Mouse (Mus musculus) cerebellum, adult (tissue): Measurements from ENCODE around the gene Ddr1.

Experiments used
- ATAC-seq: cut with Nextera tagmentation; 2 replicates; pipeline ENCODE4 v1.9.2; 2017; ENCODE audit warnings: mild to moderate bottlenecking, moderate library complexity, mixed read lengths; ENCODE audit not compliant: insufficient number of reproducible peaks, low FRiP score, low TSS enrichment

Gene Ddr1

DNA sequence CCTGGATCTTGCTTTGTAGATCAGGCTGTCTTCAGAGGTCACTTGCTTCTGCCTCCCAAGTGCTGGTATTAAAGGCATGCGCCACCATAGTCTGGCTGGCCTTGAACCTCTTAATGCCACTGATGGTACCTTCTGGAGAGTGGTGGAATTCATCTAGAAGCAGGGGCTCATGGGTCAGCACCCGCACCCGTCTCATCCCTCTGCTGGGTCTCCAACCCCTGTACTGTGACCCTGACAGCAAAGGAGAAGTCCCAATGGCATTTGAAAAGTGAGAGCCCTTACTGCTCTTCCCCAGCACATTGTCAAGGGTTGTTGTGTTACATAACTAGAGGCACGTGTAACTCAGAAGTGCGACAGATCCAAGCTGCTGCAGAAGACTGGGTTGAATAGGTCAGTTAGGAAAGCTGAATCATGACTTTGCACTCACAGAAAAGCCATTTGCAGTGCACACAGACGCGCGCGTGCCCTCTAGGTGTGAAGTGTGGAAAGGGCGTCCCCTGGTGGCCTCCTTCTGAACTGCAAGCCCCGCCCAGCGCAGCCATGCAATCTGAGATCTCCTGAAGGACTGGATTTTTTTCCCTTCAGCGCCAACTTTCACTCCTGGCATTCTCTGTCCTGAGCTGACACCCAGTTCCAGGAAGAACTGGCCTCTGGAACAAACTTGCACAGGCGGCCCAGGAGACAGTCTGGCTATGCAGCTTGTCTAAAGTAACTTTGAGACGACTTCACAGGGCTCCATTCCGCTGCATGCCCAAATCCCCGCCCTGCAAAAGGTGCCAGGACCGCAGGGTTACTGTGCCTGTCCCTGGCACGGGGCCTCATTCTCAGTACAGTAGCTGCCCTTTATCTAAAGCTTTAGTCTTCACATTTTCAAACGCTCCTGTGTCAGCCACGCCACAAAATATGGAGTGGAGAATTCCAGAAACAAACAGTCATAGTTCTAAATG lies 21.1 kb upstream of the Ddr1 start:
- peak; percentile 74; the same call in 1 of the 2 replicates for ATAC-seq

DNA sequence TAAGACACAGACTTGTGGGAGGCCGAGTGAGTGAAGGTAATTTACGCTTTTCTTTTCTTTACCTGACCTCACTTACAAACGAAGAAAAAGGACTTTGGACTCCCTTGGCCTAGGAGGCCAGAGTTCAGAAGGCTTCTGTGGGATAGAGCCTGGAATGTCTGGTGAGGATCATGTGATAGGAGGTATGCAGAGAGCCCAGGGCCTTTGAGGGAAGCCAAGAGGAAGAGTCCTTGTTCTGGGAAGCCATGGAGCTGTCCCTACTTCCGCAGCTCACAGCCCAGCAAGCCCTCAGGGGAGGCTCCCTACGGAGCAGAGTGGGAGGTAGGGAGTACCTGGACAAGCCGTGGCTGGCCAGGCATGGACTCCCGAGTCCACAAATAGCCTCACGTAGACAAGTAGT lies 17.3 kb upstream of the Ddr1 start:
- no peak for ATAC-seq

DNA sequence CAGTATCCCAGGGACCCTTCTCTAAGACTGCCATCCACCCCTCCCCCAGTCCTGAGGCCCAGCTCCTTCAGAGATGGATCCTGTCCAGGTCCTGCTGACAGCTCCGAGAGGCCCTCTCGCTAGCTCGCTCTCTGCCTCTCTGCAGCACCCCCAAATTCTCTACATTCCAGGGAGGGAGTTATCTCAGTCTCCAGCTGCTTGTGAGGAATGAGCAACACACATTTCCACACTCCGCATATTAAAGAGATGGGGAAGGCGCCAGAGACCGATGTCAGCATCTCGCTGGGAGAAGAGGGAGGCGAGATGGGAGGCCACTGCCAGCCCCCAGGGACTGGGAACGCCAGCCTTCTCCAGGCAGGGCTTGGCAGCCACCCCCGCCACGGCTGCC lies 15.9 kb upstream of the Ddr1 start:
- ATAC-seq, result no peak

DNA sequence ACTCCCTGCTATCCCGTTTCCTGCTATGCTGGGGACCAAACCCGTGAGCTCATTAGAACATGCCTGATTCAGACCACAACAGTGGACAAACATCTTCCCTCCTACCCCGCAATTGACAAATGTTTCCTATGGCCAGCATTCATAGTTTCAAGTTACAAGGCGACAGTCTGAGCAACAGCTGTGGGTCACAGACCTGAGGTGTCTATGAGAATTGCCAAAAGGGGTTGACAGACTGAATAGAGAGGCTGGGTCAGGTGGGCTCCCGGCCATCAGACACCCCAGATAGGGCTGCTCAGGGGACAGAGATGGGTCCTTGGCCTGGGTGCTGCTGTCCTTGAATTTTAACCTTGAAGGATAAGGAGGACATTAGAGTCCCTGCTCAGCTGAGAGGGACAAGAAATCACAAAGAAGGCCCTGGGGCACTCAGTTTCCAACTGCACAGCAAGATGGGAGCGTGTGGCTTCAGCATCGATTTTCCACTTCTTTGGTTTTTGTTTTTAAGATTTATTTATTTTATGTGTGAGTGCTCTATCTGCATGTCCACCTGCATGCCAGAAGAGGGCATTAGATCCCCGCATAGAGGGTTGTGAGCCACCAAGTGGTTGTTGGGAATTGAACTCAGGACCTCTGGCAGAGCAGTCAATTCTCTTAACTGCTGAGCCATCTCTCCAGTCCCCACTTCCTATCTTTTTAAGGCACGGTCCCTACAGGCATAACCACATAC lies 15.4 kb upstream of the Ddr1 start:
- ATAC-seq, result no peak

DNA sequence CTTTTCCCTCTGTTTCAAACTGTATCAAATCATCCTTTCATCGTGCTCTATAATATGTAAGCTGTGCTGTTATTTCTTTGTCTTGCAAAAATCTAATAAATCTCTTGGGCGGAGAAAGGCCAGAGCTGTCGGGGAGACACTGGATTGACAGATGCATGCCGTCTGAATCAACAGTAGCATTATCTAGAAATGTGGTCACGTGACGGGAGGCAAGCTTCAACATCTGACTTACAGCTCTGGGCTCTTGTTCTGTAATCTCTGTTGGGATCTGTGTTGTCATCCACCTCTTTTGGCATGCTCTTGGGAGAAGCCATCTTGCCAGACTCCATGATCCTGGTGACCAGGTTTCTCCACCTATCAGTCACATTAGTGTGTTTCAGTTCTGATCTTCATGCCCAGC lies 12.7 kb upstream of the Ddr1 start:
- ATAC-seq, result no peak

DNA sequence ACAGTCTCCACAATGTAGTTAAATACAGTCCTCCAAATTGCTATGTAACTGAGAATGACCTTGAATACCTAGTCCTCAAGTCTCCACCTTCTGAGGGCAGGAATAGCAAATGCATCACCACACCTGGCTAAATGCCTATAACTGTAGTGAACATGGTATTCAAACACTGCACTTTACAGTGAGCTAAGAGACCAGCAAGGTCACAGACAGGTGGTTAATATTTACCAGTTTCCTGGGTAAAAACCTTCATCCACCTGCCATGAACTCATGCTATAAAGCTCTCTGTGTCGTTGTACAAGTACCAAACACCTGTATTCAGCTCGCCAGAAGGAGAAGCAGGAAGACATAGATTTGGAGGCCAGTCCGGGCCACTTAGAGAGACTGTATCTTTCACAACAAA lies 11.7 kb upstream of the Ddr1 start:
- ATAC-seq, result no peak

DNA sequence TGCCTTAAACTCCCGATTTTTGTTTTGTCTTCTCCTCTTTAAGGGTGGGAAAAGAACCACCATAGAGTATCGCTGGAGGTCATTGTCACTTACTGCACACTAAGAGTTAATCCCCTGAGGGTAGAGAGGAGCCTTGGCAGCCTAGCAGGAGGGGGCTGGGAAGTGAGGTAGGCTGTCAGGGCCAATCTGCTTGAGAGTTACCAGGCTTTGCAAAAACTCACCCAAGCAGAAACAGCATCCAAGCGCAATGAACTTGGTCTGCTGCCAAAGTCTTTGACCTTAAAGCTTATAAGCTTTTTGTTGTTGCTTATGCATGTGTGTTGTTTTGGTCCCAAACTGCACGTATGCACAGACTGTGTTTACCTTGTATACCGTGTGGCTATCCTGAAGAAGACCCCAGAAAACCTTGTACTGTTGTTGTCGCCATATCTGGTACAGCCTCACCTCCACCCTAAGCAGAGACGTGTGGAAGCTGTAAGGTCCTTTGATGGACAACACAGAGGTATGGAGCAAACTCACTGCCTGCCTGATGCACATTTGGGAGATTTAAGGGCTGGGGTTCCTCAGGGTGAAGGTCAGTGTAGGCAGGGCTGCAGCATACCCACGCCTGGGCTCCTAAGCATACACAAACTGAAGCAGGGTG lies 6.4 kb upstream of the Ddr1 start:
- no peak for ATAC-seq

DNA sequence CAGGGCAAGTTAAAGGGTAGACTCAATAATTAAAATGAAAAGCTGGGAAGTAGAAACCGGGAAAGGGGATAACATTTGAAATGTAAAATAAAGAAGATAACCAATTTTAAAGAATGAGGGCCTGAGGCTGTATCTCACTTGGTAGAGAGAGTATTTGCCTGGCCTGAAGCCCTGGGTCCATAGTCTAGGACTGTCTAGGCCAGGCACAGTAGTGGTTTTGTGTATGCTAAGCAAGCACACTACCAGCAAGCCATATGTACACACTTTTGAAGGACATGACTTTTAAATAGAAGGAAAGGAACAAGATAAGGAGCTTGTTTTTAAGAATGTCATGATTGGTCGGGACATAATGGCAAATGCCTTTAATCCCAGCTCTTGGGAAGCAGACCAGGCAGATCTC lies 4.2 kb upstream of the Ddr1 start:
- no peak for ATAC-seq

DNA sequence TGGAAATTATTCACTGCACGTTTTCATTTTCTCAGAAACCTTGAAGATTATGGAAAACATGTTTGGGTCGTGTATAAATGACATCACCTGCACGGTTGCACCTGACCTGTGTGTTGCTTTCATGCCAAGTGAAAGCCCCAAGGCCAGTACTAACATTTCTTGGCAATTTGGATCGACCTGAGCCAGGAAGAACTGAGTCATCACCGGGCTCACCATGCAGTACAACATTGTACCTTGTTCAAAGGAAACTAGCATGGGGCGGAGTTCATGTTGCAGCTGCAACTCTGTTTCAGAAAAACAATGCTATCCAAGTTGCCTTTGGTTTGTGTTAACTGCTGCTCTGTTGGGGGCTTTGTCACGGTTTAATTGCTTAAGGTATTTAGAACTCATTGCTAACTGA lies 3.5 kb upstream of the Ddr1 start:
- ATAC-seq, result no peak

DNA sequence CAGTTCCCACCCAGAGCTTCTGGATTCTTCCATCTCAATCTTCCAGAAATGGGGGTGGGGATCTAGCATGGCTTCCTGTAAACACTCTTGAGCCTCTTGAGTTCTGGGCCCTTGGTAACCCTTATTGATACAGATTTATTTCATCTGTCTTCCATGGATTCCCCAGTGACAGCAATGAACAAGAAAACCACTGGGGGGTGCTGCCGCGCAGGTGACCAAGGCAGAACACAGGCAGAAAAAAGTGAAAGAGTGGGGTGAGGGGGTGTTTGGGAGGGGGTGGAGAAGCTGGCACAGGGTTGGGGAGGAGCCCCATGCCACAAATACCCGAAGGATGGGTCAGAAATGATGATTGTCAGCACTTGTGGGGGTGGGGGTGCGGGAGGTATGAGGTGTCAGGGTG lies 1.4 kb upstream of the Ddr1 start:
- ATAC-seq, result no peak

DNA sequence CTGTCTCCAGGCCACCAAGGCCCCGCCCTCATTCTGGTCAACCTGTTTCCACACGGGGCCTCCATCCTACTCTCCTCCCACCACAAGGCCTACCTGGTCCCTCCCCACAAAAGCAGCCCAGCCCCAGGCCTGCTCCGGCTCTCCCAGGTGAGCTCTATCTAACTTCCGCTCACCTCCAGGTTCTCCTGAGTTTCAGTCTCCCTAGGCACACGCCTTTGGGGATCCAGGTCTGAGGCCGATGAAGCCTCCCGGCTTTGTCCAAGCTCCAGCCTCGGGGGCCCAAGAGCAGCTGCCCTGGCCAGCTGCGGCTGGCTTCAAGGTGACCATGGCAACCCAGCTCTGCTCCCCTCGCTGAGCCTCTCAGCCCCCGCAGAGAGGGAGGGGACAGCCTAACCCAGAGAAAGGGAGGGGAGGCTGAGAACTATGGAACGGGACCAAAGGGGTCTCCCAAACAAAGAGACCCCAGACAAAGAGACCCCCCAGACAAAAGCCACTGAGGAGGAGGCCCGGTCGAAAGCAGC lies 610 bp downstream of the Ddr1 start:
- no peak for ATAC-seq

DNA sequence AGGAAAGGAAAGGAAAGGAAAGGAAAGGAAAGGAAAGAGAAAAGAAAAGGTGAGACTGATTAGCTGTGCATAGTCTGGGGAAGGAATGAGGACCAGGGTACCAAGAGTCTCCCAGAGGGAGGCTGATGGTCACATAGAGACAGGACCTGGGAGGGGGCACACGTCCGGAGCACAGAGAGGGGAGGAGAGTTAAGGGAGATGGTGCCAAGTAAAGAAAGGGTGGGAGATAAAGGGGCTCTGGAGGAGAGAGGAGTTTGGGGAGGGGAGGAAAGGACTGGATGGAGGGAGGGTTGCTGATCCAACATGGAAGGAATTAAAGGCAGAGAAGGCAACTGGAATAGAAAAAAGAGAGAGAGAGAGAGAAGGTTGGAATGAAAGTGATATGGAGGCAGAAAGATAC lies 1.4 kb downstream of the Ddr1 start:
- no peak for ATAC-seq

DNA sequence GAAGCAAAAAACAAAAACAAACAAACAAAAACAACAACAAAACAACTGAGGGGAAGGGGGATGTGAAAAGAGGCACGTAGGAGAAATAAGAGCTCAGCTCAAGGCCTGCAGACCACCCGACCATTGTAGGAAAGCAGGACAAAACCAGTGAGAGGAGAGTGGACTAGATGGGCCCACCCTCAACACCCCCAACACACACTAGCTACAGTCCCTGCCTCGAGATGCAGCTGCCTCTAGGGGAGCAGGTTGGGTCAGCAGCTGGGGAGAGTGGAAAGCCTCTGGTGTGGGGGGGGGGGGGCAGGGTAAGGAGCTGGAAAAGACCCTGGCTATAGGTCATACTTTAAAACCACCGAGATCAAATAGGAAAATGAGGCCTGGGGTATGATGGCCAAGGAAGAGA lies 1.8 kb downstream of the Ddr1 start:
- ATAC-seq, result no peak

DNA sequence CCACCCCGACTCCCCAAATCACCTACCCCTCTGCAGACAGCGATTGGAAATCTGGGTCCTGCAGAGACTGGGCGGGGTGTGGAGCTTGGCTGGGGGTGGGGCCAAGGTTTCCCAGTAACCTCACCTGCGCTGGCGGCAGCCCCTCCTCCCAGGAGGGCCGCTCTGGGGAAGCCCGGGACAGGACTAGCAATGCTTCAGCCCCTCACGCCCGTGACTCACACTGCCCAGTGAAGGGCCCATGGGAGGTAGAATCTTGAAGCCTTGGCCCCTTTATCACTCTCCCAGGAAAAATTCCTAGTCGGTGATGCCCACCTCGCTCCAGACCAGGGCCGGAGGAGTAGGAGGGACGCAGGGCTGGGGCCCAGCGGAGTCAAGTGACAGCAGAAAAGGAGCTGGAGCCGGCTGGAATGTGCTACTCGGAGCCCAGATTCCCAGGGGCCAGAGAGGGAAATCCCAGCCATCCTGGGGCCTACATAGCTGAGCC lies 2.4 kb downstream of the Ddr1 start:
- ATAC-seq, result no peak

DNA sequence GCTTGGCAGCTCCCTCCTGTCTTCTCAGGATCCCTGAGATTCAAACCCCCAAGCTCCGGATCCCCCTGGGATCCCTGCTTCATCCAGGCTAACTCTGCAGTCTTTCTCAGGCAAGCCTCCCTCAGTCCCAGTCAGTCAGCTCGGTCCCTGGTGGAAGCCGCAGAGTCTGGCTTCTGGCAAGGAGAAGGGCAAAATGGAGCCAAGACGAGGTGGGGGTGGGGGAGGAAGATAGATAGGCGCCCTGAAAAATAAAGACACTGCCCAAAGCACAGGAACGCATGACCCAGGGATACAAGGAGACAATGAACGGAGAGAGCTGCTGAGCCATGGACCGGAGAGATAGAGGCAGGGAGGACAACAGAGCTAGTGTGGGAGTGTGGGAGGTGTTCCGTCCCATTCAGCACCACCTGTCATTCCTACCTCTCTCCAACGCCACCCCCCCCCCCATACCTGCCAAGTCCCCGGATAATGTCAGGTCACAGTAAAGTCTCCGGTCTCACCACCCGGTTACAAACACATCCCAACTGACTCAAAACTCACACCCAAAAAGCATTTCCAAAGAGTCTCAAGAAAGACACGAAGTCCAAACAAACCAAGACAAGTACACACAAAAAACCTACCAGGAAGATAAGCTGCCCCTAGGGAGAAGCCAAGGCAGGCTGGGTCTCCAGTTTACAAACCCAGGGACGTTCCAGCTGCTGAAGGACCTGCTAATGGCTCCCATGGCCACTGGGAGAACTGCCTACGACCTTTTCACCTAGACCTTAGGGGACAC lies 3.0 kb downstream of the Ddr1 start:
- ATAC-seq, result no peak

DNA sequence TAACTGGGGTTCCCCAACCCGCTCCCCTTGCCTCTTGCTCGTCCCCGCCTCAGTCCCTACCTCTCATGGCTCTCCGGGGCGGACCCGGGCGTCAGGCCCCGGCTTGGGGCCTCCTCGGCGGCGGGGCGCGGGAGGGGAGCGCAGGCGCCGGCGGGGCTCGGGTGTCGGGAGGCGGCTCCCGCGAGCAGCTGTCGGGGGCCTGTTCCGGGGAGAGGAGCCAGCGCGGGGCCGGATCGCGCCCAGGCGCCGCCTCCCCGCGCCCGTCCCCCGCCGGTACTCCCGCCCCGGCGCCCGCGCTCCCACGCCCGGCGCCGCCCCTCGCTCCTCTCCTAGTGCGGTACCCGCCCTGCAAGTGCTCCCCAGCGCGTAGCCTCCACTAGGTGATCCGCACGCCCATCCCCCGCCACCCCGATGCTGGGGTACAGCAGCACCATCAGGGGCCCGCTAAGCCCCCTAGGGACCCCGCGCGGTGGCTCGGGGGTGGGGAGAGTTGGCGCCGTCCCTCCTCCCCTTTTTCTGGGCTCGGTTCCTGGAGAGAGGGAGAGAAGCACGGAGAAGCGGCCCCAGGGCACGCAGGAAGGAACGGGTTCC lies 4.0 kb downstream of the Ddr1 start:
- peak; percentile 56; the same call in 1 of the 2 replicates for ATAC-seq

DNA sequence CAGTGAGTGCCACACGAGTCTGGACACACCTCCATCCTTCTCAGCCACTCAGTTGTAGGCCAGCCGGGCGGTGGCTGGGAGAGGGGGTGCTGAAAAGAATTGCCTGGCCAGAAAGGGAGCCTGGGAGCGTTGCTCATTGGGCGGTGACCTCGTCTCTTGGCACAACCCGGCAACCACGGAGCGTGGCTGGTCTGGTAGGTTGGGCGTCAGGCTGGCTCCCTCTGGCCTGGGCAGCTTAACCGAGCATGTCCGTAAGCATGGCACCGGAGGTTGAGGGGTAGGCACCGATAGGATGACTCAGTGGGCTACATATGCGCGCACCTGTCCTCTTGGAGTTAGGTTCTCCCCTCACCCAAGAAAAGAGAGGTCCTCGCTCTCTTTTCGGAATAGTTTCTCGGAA lies 4.5 kb downstream of the Ddr1 start:
- peak; percentile 45; the same call in 1 of the 2 replicates for ATAC-seq

DNA sequence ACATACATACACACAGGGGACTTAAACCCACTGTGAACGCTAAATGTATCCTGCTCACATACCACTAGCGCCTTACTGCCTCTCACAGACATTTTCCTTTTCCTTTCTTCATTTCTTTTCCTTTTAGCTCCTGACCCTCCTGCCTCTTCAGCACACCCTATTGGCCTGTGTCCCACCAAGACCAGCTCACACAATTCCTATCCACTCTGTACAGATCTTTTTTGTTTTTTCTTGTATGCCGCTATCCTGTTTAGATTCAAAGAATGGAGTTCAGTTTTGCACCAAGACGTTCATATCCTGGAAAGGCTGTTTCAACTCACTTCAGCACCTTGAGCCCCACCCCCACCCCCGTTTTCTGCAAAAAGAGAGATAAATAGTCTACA lies 5.9 kb downstream of the Ddr1 start:
- no peak for ATAC-seq

DNA sequence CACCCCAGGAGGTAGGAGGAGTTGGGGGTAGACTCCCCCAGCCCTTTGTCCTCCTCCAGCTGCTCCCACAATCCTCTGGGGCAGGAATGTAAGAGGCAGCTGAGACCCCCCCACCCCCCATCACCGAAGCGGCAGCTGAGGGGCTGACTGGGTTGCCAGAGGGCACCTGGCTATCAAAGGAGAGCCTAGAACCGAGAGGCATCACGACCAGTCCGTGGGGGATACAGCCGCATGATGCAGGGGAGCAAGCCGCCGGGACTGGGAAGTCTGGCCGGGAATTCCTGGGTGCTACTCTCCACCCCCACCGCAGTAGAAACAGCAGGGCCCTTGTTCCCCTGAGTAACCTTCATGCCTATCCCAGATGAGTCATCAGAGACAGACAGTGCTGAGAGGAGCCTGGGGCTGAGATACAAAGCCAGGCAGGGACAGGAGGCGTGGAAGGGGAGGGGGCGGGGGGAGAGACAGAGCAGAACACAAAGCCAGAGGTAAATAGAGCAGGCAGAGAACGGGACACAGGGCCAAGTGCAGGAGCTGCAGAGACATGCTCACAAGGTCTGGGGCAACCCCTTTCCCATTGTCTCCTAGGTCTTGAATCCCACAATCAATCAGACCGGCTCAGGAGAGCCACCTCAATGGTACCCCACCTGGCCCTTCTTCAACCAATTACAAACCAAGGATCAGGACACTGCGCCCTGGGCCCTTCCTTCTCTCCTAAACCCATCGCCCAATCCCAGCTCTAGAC lies 6.5 kb downstream of the Ddr1 start:
- ATAC-seq, result peak; percentile 43; the same call in 1 of the 2 replicates
